Mouse (Mus musculus) cerebellum, adult 2 months (tissue): ENCODE data around the gene Arpc1b.

Experiments
- CTCF ChIP-seq: fragments of 200-500 bp; IDR thresholded peaks from 2 replicates; pipeline ENCODE4 v1.5.1; 2011; ENCODE audit warnings: low read depth, mild to moderate bottlenecking, control low read depth, low read length, moderate library complexity, borderline replicate concordance; ENCODE audit not compliant: insufficient read depth
- POLR2A ChIP-seq: fragments of 200-500 bp; IDR thresholded peaks from 2 replicates; pipeline ENCODE4 v1.6.1; 2011; ENCODE audit warnings: low read length, control low read depth, borderline replicate concordance; ENCODE audit not compliant: insufficient read depth

DNA sequence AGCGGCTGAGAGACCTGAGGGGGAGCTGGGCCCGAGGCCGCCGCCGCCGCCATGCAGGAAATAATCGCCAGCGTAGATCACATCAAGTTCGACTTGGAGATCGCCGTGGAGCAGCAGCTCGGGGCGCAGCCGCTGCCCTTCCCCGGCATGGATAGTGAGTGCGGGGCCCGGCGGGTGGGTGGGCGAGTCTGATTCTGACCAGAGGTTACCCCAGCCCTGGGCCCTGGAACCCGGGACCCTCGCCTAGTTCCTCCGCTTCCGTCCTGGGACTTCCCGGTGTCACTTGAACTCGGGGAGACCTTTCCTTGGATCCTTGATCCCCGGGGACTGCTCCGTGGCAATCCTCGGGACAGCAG lies 53.3 kb downstream of the Arpc1b start:
- TF ChIP-seq POLR2A (no peak), CTCF (no peak)
